Mouse (Mus musculus): Measurements from ENCODE around the gene AF067061. TPM values are rescaled to one million over a fixed set of nuclear protein-coding genes. Genes with fewer than 3 reads are reported as not detected.

AF067061 gene
- not detected in 2 replicates for polyA plus RNA-seq (2012; rRNA removed; ENCODE audit: low replicate concordance)

DNA sequence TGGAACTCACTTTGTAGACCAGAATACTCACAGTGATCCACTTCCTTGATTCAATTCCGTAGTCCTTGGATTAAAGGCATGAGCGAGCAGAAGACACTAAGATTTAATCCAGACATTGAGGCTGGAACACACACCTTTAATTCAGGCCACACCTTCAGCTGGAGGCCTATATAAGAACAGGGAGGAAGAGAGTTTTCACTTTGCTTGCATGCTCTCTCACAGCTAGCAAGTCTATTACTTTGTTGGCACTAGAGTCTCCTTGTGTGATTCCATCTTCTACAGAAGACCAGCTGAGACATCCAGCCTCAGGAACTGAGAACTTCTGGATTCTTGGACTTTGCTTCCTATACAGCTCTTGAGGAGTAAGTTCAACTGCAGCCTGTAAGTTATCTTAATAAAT, at the start of gene AF067061:
AF067061 (plus strand) TSS at position 245 of the 400 bp plus-strand sequence.

DNA sequence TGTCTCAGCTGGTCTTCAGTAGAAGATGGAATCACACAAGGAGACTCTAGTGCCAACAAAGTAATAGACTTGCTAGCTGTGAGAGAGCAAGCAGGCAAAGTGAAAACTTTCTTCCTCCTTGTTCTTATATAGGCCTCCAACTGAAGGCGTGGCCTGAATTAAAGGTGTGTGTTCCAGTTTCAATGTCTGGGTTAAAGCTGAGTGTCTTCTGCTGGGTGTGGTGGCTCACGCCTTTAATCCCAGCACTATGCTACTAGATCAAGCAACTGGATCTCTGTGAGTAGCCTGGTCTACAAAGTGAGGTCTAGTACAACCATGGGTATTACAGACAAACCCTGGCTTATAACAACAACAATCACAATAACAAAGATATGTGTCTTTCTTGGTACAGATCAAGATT, 47.1 kb upstream of the AF067061 start, which contains the start of gene Gm21762:
Gm21762 (minus strand) TSS at position 101 of the 400 bp plus-strand sequence.

DNA sequence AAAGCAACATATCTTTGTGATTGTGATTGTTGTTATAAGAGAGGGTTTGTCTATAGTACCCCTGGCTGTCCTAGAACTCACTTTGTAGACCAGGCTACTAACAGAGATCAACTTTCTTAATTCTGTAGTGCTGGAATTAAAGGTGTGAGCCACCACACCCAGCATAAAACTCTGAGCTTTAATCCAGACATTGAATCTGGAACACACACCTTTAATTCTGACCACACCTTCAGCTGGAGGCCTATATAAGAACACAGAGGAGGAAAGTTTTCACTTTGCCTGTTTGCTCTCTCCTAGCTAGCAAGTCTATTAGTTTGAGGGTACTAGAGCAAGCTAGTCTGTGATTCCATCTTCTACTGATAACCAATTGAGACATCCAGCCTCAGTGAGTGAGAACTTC, 24.1 kb upstream of the AF067061 start, which contains the start of gene Gm21731:
Gm21731 (plus strand) TSS at position 301 of the 400 bp plus-strand sequence.

DNA sequence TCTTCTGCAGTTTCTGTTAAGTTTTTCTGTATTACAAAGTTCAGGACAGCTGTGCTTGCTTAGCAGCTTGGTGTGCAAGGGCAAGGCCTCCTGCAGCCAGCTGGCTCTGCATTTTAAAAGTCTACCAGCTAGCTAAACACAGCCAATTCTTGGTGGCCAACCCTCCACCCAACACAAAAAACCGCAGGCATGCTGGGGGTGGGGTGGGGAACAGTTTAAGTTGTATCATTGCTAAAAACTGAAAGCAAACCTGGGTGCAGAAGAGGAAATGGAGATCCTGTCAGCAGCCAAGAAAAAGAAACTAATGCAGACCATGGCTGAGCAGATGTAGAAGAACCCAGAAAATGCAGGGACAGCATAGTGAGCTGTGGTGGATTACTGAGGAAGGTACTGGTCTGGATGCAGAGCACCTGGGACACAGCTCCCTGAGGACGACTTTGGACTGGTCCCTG, 37.1 kb downstream of the AF067061 start, which contains the start of gene BC147527:
BC147527 (plus strand) TSS at position 402 of the 452 bp plus-strand sequence.

Other genes starting within 250 kb of the AF067061 start
- gene Gm36079, start 236.1 kb upstream of the AF067061 start, polyA plus RNA-seq (2012; rRNA removed; ENCODE audit: low replicate concordance): 0.30 TPM in 1 of 2 replicates, not detected in the other
- gene Gm21188, start 210.9 kb upstream of the AF067061 start, polyA plus RNA-seq (2012; rRNA removed; ENCODE audit: low replicate concordance): 3.3 and 7.1 TPM in 2 replicates
- gene Gm20767, start 122.9 kb upstream of the AF067061 start, polyA plus RNA-seq (2012; rRNA removed; ENCODE audit: low replicate concordance): not detected in 2 replicates
- gene Gm21818, start 90.7 kb upstream of the AF067061 start, polyA plus RNA-seq (2012; rRNA removed; ENCODE audit: low replicate concordance): not detected in 2 replicates
- 3.1 and 3.6 TPM in 2 replicates for gene Gm21762, start 47.2 kb upstream of the AF067061 start, polyA plus RNA-seq (2012; rRNA removed; ENCODE audit: low replicate concordance)
- gene Gm21731, start 24.0 kb upstream of the AF067061 start, polyA plus RNA-seq (2012; rRNA removed; ENCODE audit: low replicate concordance): not detected in 2 replicates
- gene BC147527, start 37.3 kb downstream of the AF067061 start, polyA plus RNA-seq (2012; rRNA removed; ENCODE audit: low replicate concordance): 1.6 and 3.4 TPM in 2 replicates
- not detected in 2 replicates for gene Tcstv3, start 53.8 kb downstream of the AF067061 start, polyA plus RNA-seq (2012; rRNA removed; ENCODE audit: low replicate concordance)